In the genomic region with DNA sequence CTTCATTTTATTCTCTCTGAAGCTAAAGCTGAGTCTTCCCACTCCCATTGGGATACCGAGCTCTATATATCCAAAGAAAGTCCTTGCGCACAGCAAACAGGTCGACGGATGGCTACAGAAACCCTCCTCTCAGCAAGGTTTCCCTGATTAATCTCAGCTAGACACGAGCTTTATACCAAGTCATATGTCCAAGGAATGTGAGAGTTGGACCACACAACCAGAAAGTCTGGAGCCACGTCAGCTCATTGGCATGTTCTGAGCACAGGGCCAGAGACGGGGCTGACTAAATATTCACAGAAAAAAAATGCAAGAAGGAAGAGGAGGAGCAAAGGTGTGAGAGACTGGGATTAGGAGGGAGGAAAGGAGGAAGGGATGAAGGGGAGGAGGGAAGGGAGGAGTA, we compare ENCODE assay signal across 13 mouse cellular contexts.
"Had no signal": no experiment of that assay in that cellular context is flagged by ENCODE, and none has a peak within 500 bp of the region (broad histone marks: within the 10 kb centered on the region; RNA-seq: fewer than 3 reads in every experiment).

No protein-coding gene starts in this region.

- H3K27me3 ChIP-seq: intestine, embryonic 15.5 days; liver, embryonic 15.5 days; megakaryocyte, embryonic 14.5 days; midbrain, embryonic 12.5 days had no signal

- H3K4me3 ChIP-seq: intestine, embryonic 15.5 days; kidney, embryonic 15.5 days; limb, embryonic 10.5 days; liver, embryonic 15.5 days; megakaryocyte, embryonic 14.5 days; midbrain, embryonic 12.5 days had no signal

- H3K9ac ChIP-seq: intestine, embryonic 15.5 days; kidney, embryonic 15.5 days; liver, embryonic 15.5 days; midbrain, embryonic 12.5 days had no signal

- H3K27ac ChIP-seq: intestine, embryonic 15.5 days; kidney, embryonic 15.5 days; limb, embryonic 10.5 days; liver, embryonic 15.5 days; macrophage; midbrain, embryonic 12.5 days had no signal

- ATAC-seq: intestine, embryonic 15.5 days had no signal

- H3K9me3 ChIP-seq: intestine, embryonic 15.5 days; kidney, embryonic 15.5 days; limb, embryonic 10.5 days; liver, embryonic 15.5 days; midbrain, embryonic 12.5 days had no signal

- H3K36me3 ChIP-seq: intestine, embryonic 15.5 days; kidney, embryonic 15.5 days; limb, embryonic 10.5 days; liver, embryonic 15.5 days; midbrain, embryonic 12.5 days had no signal

- H3K4me1 ChIP-seq: intestine, embryonic 15.5 days; kidney, embryonic 15.5 days; liver, embryonic 15.5 days; megakaryocyte, embryonic 14.5 days had no signal

- DNase-seq: kidney, adult 2 months; kidney, postnatal 14 days; right cerebral cortex, postnatal 14 days; thymus, adult 18-20 months; thymus, postnatal 14 days had no signal

- H3K4me2 ChIP-seq: intestine, embryonic 15.5 days; kidney, embryonic 15.5 days; liver, embryonic 11.5 days; liver, embryonic 15.5 days; midbrain, embryonic 12.5 days had no signal
